Mouse (Mus musculus) frontal cortex, postnatal 36 days (tissue): ENCODE data around the gene Arap1.
A peak's percentile ranks its signal among the peaks of the same experiment; 100 is the strongest.

Source experiments
- DNase-seq, 2 experiments: peaks; one replicate each; pipeline ENCODE4 v3.0.0; 2022; ENCODE audit warnings: low spot score in 2 of 2

The Arap1 gene

DNA sequence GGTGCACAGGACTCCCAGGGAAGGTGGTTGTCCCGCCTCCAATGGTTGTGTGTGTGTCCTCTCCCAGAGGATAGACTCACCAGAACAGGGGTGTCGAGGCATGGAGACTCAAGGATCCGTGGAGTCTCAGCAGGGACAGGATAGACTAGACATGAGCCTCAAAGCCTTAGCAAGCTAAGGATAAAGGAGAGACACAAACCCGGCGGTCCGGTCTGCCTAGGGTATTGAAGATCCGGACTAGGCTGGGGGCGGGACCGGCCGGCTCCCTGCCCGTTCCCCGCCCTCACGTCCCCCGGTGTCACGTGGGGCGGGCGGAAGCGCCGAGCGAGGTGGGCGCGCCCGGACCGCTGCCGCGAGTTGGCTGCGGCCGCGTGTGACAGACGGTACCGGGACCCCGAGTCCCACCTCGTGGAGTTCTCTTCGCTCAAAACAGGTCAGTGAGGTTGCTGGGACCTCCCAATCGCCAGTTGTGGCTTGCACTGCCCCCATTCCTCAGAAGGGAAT is at the start of gene Arap1:
Arap1 (plus strand) TSS at position 301 of the 504 bp plus-strand sequence.
- peak in 1 of 2 experiments; percentile 35 for DNase-seq

DNA sequence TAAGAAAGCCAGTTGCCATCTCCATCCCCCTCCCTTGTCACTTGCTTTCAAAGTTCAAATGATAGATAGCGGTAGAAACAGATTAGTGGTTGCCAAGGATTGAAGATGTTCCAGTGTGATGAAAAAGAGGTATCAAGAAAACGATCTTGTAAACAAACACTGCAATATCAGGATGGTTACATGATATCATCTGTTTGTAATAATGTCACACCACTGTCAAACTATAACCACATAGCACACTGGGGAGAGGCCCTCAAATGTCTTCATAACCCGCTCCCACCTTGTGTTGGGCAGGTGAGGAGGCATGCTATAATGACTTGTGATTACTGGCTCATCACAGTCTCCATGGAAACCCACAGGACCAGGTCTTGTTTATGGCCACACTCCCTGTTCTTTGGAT is 49.5 kb upstream of the Arap1 start:
- DNase-seq, result no peak

DNA sequence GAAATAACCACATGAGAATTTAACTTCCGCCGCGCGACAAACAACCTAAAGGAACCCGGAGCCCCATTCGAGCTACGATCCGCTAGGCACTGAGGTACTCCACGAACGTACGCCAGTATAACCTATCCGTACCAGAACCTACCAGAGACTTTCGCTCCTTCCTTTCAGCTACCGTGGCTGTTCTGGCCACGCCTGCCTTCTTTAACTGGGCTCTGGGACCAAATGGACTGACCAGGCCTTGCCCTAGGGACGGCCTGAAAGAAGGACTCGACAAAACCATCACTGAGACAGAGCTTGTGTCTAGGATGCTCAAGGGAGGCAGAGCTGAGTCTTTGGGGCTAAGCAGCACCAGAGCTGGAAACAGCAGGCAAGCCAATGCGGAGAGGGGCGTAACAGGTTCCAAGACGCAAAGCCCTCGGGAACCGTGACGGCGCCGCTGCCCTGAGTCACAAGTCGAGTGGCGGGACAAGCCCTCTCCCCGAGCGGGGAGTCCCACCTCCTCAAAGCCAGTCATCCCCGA is 46.4 kb upstream of the Arap1 start:
- DNase-seq, result peak; percentile 33 to 34

DNA sequence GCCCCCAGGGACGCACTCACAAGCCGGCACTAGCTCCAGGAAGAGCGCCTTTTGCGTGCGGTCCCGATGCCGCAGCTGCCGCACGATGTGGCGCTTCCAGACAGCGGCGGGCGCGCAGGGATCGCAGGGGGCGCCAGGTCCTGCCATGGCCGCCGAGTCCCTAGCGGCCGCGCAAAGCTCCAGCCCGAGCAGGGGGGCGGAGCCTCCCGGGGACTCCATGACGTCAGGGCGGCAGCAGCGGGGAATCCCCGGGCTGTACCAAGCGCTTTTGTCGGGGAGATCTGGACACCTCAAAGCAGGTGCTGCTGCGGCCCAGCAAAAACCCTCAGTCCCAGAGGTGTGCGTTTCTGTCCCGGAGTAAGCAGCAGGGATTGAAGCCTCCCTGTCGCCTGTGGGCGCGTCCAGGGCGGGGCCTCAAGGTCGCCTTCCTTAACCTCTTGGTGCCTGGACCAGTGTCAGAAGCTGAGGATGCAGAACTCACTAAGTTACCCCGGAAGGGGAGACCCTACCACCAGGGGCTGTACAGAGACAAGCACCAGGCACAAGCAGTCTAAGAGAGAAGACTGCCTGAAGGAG is 45.9 kb upstream of the Arap1 start, which contains the start of gene Atg16l2:
Atg16l2 (minus strand) TSS at position 371 of the 576 bp plus-strand sequence.
- peak; percentile 91 to 93 for DNase-seq

DNA sequence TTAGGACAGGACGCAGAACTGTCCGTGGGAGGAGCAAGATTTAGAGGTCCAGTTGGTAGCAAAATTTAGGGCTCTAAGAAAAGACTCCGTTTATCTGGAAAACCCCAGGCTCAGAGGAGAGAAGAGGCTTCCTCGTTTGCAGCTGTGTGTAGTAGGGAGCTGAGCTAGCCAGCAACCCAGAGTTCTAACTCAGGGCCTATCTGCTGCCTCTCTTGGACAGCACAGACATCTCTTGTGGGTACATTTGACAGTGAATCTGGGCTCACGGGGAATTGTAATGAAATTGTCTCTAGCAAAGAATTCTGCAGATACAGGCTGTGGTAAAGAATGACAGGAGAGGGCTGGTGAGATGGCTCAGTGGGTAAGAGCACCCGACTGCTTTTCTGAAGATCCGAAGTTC is 45.2 kb upstream of the Arap1 start:
- peak in 1 of 2 experiments; percentile 31 for DNase-seq

DNA sequence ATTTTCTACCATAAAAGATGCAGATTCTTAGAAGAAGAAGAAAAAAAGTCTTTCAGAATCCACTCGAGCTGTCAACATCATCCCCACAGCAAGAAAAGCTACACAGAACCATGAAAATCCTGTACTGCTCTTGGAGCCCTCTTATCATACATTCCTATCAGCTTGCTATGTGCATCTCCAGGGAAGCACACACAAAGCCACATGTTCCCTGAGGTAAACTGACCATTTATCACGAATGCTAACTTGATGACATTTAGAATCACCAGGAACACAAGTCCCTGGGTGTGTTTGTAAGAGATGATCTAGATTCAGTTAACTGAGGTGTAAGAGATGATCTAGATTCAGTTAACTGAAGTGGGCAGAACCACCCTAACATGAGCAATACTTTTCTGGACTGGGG is 41.0 kb upstream of the Arap1 start:
- DNase-seq, result no peak

DNA sequence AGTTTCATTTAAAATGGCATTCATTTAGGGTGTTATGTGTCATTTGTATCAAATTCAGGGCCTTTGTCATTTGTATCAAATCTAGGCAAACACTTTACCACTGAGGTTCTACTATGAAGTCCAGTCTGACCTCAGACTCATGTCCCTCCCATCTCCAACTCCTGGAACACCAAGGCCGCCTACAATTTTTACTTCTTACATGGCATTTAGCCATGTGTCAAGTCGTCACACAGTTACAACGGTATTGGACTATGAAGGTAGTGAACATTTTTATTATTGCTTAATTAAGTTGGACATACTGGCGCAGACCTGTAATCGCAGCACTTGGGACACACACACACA is 37.9 kb upstream of the Arap1 start:
- DNase-seq, result no peak

DNA sequence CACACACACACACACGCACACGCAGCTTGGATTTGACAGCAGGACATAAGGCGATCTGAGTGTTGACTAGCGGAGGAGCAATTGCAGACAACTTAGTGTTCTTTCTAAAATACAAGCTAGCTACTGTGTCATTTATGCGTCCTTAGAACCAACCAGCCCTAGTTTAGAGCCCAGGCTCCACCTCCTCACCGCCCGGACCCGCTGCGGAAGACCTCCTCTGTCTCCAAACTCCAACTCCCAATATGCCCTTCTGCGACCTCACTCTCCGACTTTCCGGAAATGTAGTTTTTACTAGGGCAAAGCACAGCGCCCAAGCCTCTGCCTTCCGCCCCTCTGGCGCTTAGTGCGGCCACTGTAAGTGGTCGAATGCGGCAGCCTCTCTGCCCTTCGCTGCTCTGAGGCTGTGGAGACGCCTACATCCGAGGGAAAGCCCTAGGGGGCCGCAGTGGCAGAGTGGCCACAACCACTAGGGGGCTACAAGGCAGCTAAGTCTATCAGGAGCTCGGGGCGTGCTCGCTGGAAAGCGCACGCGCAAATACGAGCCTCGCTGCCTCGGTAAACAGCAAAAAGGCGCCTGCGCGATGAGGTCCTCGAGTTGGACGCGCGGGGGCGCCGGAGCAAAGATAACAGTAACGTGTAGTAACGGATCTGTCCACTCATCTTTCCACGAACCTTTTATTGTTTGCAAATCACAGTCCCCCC is 37.4 kb upstream of the Arap1 start:
- DNase-seq, result peak; percentile 98 to 99

DNA sequence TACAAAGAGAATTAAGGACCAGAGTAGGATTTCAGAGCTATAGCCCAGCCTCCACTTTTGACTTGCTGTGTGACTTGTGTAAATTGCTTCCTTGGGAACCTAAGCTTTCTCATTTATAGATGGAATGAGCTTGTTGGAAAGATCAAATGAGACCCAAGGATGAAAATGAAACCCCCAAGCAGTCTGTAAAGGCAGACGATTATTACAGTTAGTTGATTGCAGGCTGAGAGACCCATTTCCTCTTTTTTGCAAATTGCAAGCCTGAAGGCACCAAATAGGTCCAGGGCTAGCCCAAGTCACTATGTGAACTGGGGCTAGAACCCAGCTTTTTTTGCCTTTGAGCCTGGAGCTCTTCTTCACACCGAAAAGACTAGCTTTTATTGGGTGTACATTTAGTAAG is 36.8 kb upstream of the Arap1 start:
- DNase-seq, result no peak

DNA sequence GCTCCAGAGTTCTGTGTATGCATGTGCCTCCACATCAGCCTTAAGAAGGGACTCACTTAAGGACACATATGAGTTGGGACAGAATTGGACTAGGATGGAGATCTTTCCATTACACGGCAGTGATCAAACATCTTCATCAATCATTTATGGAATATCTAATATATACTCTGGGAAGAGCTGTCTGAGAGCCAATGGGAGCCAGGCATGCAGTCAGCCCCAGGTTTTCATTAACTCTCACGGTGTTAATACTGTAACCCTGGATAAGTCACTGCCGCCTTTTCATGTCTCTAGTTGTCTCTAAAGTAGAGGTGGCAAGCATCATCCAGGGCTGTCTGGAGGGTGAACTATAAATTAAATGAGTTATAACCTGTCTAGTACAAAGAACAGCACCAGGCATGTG is 34.8 kb upstream of the Arap1 start:
- no peak for DNase-seq

DNA sequence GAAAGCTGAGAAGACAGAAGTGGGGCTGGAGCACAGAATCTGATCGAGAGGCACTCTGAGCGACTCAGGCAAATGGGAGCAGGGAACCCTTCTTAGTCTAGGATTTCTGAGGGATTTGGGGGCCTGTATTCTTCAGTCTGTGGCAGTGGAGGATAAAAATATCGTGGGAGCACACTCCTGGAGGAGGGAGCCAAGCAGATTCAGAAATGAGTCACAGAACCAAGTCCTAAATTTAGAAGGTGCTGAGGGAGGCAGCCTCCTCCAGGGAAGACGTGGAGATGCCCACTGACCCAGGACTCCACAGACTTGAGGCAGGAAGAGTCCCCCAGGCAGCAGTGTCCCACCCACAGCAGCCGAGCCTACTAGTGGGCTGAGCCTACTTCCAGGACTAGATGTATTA is 33.5 kb upstream of the Arap1 start:
- DNase-seq, result peak; percentile 63 to 79

DNA sequence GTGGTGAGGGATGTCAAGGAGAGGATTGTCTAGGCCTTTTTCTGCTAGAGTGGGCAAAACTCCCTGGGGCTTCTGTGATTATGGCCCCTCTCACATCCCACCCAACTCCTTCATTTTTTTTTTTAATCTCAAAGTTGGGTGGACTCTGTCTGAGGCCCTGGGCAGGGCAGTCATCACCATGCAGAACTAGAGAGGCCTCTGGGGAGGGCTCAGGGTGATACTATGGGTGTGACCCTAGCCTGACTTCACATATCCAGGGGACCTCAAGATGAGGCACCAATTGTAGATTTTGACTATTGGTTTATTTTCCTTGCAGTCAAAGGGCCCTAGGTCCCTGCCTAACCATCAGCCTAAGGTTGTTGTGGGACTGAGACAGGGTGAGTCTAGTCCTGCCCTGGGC is 32.2 kb upstream of the Arap1 start:
- no peak for DNase-seq

DNA sequence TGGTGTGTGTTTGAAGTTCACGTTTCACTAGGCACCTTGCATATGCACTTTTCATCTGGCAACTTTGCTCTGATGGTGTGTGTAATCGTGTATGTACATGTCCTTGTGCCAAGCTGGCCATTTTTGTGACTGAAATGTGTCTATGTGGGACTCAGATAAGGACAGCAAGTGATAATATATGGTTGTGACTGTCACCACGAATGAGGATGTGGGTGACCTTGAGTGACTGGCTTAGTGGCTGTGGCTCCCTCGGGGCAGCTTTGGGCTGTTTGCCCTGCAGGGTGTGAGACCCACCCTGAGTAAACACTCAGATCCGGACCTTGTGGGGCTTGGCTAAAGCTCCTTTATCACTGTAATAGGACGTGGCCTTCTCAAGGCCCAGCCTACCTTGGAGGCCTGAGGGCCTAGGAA is 31.3 kb upstream of the Arap1 start:
- DNase-seq, result no peak

DNA sequence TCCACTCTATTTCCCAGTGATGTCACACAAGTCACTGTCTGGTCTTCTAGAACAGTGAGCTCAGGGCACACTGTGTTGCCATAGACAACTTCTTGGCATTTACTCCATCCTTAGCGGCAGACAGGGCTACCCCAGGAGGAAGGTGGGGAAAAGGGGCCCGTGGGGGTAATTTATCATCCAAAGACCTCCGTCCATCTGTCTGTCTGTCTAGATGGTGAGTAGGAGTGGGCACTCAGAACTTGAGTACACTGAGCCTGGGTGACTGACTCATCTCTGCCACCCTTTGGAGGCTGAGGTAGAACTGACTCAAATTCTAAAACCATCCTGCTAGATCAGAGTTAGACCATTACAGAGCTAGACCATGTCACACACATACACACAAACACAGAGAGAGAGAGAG is 30.9 kb upstream of the Arap1 start, which contains the start of gene Stard10:
Stard10 (plus strand) TSS at position 73 of the 400 bp plus-strand sequence.
- no peak for DNase-seq

DNA sequence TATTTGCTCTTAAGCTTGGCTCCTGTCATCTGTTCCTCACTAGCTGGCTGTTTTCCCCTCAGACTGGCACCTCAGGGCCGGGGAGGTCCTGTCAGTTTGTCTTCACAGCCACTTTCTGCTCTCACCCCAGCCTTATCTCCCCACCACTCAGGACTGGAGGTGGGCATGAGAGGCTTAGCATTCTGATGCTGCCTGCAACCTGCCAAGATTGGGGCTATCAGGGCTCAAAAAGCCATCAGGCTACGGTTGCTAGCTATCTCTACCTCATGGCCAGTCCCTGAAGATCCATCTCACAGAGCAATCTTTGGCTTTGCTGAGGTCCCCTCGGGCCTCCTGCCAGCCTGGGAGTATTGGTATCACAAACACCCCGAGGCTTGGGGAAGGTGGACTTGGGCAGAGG is 29.0 kb upstream of the Arap1 start:
- no peak for DNase-seq

DNA sequence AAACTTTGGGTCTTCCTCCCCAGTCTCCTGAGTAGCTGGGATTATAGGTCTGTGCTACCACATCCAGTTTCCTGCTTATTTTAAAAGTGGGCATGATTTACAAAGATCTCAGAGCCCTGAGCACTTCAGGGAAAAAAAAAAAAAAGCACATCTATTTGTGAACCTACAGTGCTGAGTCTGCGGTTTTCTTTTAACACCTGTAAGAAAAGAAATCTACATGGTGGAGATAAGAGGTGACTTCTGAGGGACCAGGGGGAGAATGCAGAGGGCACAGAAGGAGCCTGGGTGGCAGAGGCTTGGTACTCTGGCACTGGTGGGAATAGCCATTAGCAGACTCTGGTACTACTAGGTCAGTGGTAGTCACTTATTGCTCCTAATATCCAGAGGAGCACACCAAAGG is 28.1 kb upstream of the Arap1 start:
- no peak for DNase-seq

DNA sequence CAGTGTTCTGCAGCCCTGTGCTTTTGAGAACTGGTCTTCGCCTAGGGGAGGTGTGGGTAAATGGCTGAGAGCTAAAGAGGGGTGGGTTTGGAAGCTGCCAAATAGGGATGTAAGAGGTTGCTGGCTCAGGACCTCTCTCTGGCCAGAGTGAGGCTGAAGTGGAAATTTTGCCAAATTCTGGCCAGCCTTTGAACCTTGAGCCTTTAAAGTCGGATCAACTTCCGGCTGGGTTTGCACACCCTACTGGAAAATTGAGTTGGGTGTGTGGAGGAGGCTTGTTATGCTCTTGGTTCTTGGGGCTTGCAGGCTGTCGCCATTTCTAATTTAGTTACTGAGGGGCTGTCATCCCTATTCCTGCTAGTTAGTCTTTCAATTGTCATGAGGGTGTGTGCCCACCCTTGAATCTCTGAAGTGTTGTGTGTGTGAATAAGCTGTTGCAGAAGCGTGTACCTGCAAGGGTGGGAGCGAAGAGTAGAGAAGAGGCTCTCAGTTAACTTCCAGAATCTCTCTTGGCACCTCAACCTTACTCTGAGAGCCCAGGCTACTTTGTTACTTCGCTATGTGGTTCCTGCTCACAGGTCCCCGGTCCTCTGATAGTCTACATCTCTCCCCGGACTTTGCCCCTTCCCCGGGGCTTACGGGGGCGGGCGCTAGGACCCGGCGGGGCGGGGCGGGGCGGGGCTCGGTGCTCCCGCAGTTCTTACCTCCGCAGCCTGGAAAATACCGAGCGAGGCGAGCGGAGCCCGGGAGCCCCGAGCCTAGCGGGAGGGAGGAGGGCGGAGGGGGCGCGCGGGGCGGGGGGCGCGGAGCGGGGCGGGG is 27.3 kb upstream of the Arap1 start:
- DNase-seq, result peak in 1 of 2 experiments; percentile 33

DNA sequence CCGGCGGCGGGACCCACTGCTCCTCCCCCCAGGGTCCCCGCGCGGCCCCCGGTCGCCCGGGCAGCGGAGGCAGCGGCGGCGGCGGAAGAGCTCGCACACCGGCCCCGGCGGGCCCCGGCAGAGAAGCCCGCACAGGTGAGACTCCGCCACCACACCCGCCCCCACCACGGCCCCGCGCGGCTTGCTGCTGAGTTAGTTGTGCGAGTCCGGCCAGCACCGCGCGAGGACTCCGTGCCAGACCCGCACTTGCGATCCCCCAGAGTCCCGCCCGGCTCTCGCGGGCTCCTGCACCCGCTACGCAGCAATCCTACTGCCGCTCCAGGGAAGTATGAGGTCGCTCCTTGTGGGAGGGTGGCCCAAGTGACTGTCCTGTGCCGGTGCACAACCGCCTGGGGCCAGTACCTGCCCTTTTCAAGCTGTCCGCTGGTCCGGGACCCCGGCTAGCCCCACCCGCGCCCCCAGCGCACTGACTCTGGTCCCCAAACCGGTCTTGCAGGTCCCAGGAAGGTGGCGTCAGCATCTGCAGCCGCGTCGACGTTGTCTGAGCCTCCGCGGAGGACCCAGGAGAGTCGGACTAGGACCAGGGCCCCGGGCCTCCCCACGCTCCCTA is 26.5 kb upstream of the Arap1 start:
- DNase-seq, result peak in 1 of 2 experiments; percentile 29

DNA sequence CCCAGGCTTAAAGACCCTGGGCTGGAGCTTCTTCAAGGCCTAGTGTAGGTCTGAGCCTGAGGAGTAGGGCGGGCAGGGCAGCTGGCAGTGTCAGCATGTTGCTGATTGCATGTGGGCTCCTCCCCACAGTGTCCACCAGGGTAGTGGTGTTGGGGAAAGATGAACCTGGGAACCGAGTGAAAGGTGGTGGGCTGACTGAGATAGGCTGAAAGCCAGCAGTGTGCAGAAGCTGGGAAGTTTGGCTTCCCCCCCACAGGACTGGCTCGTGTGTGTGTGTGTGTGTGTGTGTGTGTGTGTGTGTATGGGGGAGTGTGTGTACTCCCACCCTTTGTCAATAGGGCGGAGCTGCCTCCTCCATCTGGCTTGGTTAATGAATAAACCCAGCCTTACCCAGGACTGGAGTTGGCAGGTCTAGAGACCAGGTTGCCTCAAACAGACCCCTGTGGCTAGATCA is 24.7 kb upstream of the Arap1 start:
- DNase-seq, result no peak

DNA sequence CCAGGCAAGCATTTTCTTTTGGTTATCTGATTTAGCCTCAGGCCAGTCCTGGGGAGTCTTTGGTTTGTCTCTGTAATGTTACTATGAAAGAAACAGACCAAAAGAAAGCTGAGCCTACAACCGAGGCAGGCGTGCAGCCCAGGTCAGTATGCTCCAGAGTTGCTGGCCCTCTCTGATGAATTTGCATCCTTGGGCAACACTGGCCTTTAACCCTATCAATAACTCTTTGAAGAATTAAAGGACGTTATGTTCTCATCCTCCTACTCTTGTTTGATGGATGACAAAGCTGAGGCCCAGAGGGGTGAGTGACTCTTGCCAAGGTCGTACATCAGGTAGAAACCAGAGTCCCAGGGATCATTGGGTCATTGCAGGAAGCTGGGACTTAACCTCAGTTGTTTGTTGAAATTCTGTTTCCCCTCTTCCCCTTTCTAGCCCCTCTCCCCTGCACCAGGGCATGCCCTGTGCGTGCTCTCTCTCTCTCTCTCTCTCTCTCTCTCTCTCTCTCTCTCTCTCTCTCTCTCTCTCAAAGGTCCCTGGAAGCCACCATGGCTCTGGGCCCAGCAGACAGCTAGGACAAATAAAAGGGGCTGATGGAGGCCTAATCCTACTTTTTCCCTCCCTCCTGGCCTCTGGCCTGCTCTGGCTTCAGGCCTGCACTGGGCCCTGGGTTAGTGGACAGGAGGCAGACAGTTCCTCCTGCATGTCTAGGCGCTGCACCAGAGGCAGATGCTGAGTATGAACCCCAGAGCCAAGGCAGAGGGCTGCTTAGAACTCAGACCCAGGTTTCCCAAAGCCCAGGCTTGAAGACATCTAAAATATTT is 23.5 kb upstream of the Arap1 start:
- no peak for DNase-seq

DNA sequence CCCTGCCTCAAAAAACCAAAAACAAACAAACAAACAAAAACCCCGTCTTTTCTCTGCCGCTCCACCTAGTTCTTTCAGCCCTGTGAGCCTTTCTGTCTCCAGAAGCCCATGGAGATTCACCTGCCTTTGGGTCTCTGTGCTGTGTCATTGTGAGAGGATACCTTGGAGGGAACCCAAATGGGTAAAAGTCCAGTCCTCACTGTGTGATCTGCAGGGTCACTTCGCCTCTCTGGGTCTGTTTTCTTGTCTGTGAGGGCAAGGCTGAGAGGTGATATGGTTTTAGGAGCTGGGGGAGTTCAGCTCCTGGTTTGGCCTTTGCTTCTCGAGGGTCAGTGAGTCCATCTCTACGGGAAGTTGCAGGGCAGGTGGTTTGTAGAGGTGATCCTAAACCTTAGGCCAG is 21.9 kb upstream of the Arap1 start:
- DNase-seq, result no peak
